In the genomic region with DNA sequence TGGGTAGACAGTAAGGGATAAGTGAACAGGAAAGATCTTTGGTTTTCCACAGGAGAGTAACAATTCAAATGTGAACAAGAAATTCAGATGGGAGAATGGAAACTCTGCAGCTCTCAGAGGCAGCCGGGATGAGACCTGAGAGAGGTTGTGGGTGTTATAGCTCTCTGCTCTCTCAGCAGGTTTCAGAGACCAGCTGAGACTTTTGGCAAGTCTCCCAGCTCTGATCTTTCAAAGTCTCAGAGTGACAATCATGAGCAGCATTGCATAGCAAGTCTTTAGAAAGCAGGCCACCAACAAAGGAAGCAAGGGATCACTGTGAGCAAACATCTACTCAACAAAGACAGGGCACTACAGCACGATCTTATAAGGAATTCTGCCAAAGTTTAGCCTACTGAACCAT, we compare ENCODE assay signal across 19 mouse cellular contexts.
DNase-seq lines count a peak whose midpoint lies in the region; ATAC-seq lines count a peak whose summit lies in the region.
"Had no signal": no experiment of that assay in that cellular context is flagged by ENCODE, and none has a peak within 500 bp of the region (broad histone marks: within the 10 kb centered on the region; RNA-seq: fewer than 3 reads in every experiment).

No protein-coding gene starts in this region.

- H3K4me2 ChIP-seq in midbrain, embryonic 14.5 days (ENCODE audit: low read length) = no peak overlapping the region
- no peak overlapping the region for H3K4me2 ChIP-seq in midbrain, embryonic 13.5 days (replicated peaks)
- H3K4me2 ChIP-seq: heart, embryonic 11.5 days; liver, embryonic 15.5 days had no signal

- intact Hi-C loops in heart, postnatal 10 days (cut with DNase I) = no loop called here
- intact Hi-C loops in heart, postnatal 36 days (cut with DNase I) = no loop called here

- no peak overlapping the region for H3K27ac ChIP-seq in midbrain, embryonic 14.5 days (replicated peaks; ENCODE audit: low read depth, low read length)
- no peak overlapping the region for H3K27ac ChIP-seq in midbrain, embryonic 13.5 days
- H3K27ac ChIP-seq: liver, embryonic 15.5 days; stomach, postnatal 0 days had no signal

- H3K4me3 ChIP-seq in midbrain, embryonic 14.5 days (replicated peaks; ENCODE audit: low read depth, low read length) = no peak overlapping the region
- no peak overlapping the region for H3K4me3 ChIP-seq in midbrain, embryonic 13.5 days (replicated peaks)
- H3K4me3 ChIP-seq: liver, embryonic 15.5 days had no signal

- WGBS in midbrain, embryonic 14.5 days = 38% methylated on average over 2 of the region's 2 CpGs
- WGBS in midbrain, embryonic 13.5 days = 40% methylated on average over 2 of the region's 2 CpGs

- peak; percentile 9 to 19 for DNase-seq in cerebellum, postnatal 14 days
- DNase-seq in cerebellum, adult 8-10 months = no peak
- peak; percentile 3 to 4 for DNase-seq in heart, postnatal 10 days
- DNase-seq in heart, postnatal 36 days = no peak
- DNase-seq in midbrain, embryonic 14.5 days = peak; percentile 38
- DNase-seq in telencephalon, adult 2 months (ENCODE audit: low read depth, low spot score) = peak; percentile 27
- no peak for DNase-seq in spleen, adult 18-20 months
- DNase-seq: adrenal gland, postnatal 10 days; cerebellum, adult 9-10 months; gastrocnemius, postnatal 36 days; kidney, adult 8-10 months; kidney, postnatal 4 days; lung, postnatal 10 days; thymus, postnatal 14 days had no signal

- no peaks in the 10 kb centered on the region for H3K9me3 ChIP-seq in midbrain, embryonic 14.5 days (ENCODE audit: control insufficient read depth, low read length)
- H3K9me3 ChIP-seq in midbrain, embryonic 13.5 days = no peaks in the 10 kb centered on the region
- H3K9me3 ChIP-seq: liver, embryonic 15.5 days had no signal

- no peaks in the 10 kb centered on the region for H3K27me3 ChIP-seq in midbrain, embryonic 14.5 days (ENCODE audit: control insufficient read depth, insufficient read depth, low read length)
- H3K27me3 ChIP-seq in midbrain, embryonic 13.5 days = no peaks in the 10 kb centered on the region
- H3K27me3 ChIP-seq: CH12.LX; liver, embryonic 15.5 days had no signal

- no peak for ATAC-seq in midbrain, embryonic 14.5 days (ENCODE audit: low FRiP score, low TSS enrichment)
- ATAC-seq in midbrain, embryonic 13.5 days = no peak

- H3K9ac ChIP-seq in midbrain, embryonic 14.5 days (replicated peaks; ENCODE audit: low read length) = no peak overlapping the region
- no peak overlapping the region for H3K9ac ChIP-seq in midbrain, embryonic 13.5 days (replicated peaks)
- H3K9ac ChIP-seq: liver, embryonic 15.5 days had no signal

- no peaks in the 10 kb centered on the region for H3K4me1 ChIP-seq in midbrain, embryonic 14.5 days (ENCODE audit: control insufficient read depth, insufficient read depth, low read length)
- H3K4me1 ChIP-seq in midbrain, embryonic 13.5 days (replicated peaks) = 0 out of 2 replicates have a peak, but pooled peaks cover 3% of the 10 kb centered on the region
- H3K4me1 ChIP-seq: liver, embryonic 15.5 days had no signal

- no peaks in the 10 kb centered on the region for H3K36me3 ChIP-seq in midbrain, embryonic 14.5 days (ENCODE audit: control insufficient read depth, insufficient read depth, low read length)
- H3K36me3 ChIP-seq in midbrain, embryonic 13.5 days = no peaks in the 10 kb centered on the region
- H3K36me3 ChIP-seq: liver, embryonic 15.5 days had no signal

Comparison
In these comparisons a context has a peak if more than half of its experiments do, and no peak if none do; other contexts are left out.
1. DNase-seq: peak in cerebellum, postnatal 14 days (2 of 2), heart, postnatal 10 days (2 of 2), midbrain, embryonic 14.5 days (single experiment) and telencephalon, adult 2 months (single experiment); none in cerebellum, adult 8-10 months (single experiment), heart, postnatal 36 days (0 of 2) and spleen, adult 18-20 months (0 of 2).